Mouse (Mus musculus) cerebellum, adult 2 months (tissue): ENCODE results near the gene Abracl.

Experiments used
- CTCF ChIP-seq: fragments of 200-500 bp; IDR thresholded peaks from 2 replicates; pipeline ENCODE4 v1.5.1; 2011; ENCODE audit warnings: low read depth, mild to moderate bottlenecking, control low read depth, low read length, moderate library complexity, borderline replicate concordance; ENCODE audit not compliant: insufficient read depth
- POLR2A ChIP-seq: fragments of 200-500 bp; IDR thresholded peaks from 2 replicates; pipeline ENCODE4 v1.6.1; 2011; ENCODE audit warnings: low read length, control low read depth, borderline replicate concordance; ENCODE audit not compliant: insufficient read depth

DNA sequence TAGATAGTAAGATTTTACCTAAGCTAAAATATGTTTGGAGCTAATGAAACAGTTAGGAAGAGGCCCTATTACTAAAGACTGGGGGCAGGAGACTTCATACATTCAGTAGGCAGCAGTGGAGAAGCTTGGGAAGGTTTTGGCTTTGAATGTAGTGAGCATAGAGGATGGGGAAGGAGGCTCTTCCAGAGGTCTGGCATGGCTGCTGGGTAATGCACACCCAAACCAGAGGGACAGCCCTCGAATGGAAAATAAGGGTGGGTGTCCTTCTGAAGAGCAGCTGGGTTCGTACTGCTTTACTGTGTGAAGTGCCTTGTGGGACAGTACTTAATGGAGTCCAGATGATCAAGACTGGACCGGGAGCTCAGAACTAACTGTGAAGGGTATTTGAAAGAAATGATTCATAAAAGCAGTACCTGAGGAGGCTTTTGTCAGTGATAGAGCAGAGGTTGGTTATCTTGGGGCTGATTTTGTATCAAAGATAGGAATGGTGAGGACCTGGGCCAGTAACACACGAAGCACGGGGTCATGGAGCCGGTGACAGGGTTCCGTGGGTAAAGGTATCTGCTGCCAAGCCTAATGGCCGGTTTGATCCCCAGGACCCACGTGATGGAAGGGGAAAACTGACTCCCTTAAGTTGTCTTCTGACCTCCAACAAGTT, 35.7 kb upstream of the Abracl start:
- TF ChIP-seq POLR2A (no peak), CTCF (no peak)
